Mouse (Mus musculus) hindbrain, embryonic 16.5 days (tissue): ENCODE data around the gene Phldb1. TPM values are rescaled to one million over a fixed set of nuclear protein-coding genes. Genes with fewer than 3 reads are reported as not detected.

Source experiments
- ATAC-seq: fragments of 200-750 bp; cut with Nextera tagmentation; 2 replicates; pipeline ENCODE4 v1.8.0; 2017; ENCODE audit warnings: moderate TSS enrichment, moderate library complexity
- H3K27ac ChIP-seq: fragments of 300-500 bp; sonication (generic); 2 replicates; pipeline ENCODE4 v1.5.1; 2014; ENCODE audit warnings: low read depth, mild to moderate bottlenecking, control low read depth, low read length, moderate library complexity
- H3K27me3 ChIP-seq: fragments of 300-500 bp; sonication (generic); replicated peaks from 2 replicates; pipeline ENCODE4 v1.6.1; 2014; ENCODE audit warnings: low read length; ENCODE audit not compliant: control insufficient read depth, insufficient read depth
- H3K36me3 ChIP-seq: fragments of 300-500 bp; sonication (generic); 2 replicates; pipeline ENCODE4 v1.6.1; 2014; ENCODE audit warnings: mild to moderate bottlenecking, low read length, moderate library complexity, mixed read lengths; ENCODE audit not compliant: control insufficient read depth, insufficient read depth
- H3K4me1 ChIP-seq: fragments of 300-500 bp; sonication (generic); 2 replicates; pipeline ENCODE4 v1.6.1; 2014; ENCODE audit warnings: low read depth, low read length; ENCODE audit not compliant: control insufficient read depth, insufficient read depth
- H3K4me2 ChIP-seq: fragments of 300-500 bp; sonication (generic); 2 replicates; pipeline ENCODE4 v1.6.1; 2014; ENCODE audit warnings: mild to moderate bottlenecking, low read length, control low read depth, moderate library complexity
- H3K4me3 ChIP-seq: fragments of 300-500 bp; sonication (generic); 2 replicates; pipeline ENCODE4 v1.5.1; 2014; ENCODE audit warnings: mild to moderate bottlenecking, low read length, control low read depth, moderate library complexity
- H3K9ac ChIP-seq: fragments of 300-500 bp; sonication (generic); 2 replicates; pipeline ENCODE4 v1.6.1; 2014; ENCODE audit warnings: low read depth, mild to moderate bottlenecking, control low read depth, low read length, moderate library complexity
- H3K9me3 ChIP-seq: fragments of 300-500 bp; sonication (generic); 2 replicates; pipeline ENCODE4 v1.6.1; 2014; ENCODE audit warnings: mild to moderate bottlenecking, low read length, moderate library complexity; ENCODE audit not compliant: control insufficient read depth
- whole genome bisulfite sequencing: fragments of 180-500 bp; shearing (Covaris S2); extraction: QIAGEN DNeasy Blood & Tissue Kit; methylation state at CpG from one replicate; pipeline ENCODE4 v1.1.7; 2014; 5-methylcytosine and 5-hydroxymethylcytosine counted together
- polyA plus RNA-seq: library from polyadenylated mRNA; unstranded; fragments of >200 nt; fragmentation: Nextera tagmentation; extraction: Ambion mirVana; gene quantifications from 2 replicates; pipeline ENCODE4 v1.2.1, GENCODE M21; 2015

The Phldb1 gene
- polyA plus RNA-seq, 1 experiment from 2014 or later: 37.4 TPM

DNA sequence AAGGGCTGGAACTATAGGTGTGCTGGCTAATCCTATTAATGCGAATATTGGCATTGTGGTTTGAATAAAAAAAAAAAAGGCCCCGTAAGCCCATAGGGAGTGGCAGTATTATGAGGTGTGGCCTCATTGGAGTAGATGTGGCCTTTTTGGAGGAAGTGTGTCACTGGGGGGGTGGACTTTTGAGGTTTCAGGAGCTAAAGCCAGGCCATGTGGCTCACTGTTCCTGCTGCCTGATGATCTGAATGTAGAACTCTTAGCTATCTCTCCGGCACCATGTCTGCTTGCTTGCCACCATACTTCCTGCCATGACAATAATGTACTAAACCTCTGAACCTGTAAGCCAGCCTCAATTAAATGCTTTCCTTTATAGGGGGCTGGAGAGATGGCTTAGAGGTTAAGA lies 12.3 kb upstream of the Phldb1 start:
- Histone ChIP-seq H3K9me3 (no peaks in the 10 kb centered on the region), H3K4me3 (no peak overlapping the region), H3K27ac (no peak overlapping the region), H3K9ac (no peak overlapping the region), H3K27me3 (no peaks in the 10 kb centered on the region), H3K36me3 (peaks cover 31% of the 10 kb centered on the region), H3K4me2 (no peak overlapping the region), H3K4me1 (no peaks in the 10 kb centered on the region)
- no peak for ATAC-seq
- WGBS: 95% methylated on average over 3 of the region's 3 CpGs

- H3K4me2 ChIP-seq: no peak overlapping the region
- H3K36me3 ChIP-seq: peaks cover 31% of the 10 kb centered on the region
- no peak for ATAC-seq
- H3K27ac ChIP-seq: no peak overlapping the region
- H3K4me1 ChIP-seq: no peaks in the 10 kb centered on the region
- no peaks in the 10 kb centered on the region for H3K9me3 ChIP-seq
- no peaks in the 10 kb centered on the region for H3K27me3 ChIP-seq
- 93% methylated on average over 3 of the region's 3 CpGs for WGBS
- H3K4me3 ChIP-seq: no peak overlapping the region
- H3K9ac ChIP-seq: no peak overlapping the region
These were observed 11.7 kb upstream of the Phldb1 start for GRCm38 (mm10) chr9:44746666-44747065.

DNA sequence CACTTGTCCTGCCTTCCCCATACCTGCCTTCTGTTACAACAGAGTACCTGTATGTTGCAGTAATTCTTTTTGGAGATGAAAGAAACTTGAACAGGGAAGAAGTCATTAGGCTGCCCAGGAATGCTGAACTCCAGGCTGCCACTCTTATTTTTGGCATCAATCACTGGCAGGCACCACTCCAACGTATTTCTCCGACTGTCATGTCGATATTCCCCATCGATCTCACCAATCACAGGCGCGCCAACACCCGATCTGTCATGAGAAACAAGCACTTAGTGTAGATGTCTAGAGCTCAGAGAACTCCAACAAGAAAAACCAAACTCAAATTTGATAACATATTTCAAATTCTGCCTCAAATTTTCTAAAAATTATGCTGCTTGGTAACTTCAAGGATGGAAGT lies 10.4 kb upstream of the Phldb1 start:
- H3K36me3 ChIP-seq: peaks cover 27% of the 10 kb centered on the region
- H3K27ac ChIP-seq: no peak overlapping the region
- H3K27me3 ChIP-seq: no peaks in the 10 kb centered on the region
- no peaks in the 10 kb centered on the region for H3K9me3 ChIP-seq
- no peak overlapping the region for H3K9ac ChIP-seq
- H3K4me3 ChIP-seq: no peak overlapping the region
- H3K4me1 ChIP-seq: no peaks in the 10 kb centered on the region
- no peak for ATAC-seq
- WGBS: 93% methylated on average over 7 of the region's 7 CpGs
- no peak overlapping the region for H3K4me2 ChIP-seq

DNA sequence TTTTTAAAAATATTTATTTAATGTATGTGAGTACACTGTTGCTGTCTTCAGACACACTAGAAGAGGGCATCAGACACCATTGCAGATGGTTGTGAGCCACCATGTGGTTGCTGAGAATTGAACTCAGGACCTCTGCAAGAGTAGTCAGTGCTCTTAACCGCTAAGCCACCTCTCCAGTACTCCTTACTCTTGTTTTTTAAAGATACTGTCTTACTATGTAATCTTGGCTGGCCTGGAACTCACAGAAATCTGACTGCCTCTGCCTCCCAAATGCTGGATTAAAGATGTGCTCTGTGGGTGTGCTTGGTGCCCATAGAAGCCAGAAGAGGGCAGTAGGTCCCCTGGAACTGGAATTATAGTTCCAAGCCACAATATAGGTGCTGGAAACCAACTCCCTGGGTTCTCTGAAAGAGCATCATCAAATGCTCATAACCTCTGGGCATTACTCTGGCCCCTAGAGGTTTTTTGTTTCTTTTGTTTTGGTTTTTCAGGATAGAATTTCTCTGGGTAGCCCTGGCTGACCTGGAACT lies 5.7 kb upstream of the Phldb1 start:
- H3K4me2 ChIP-seq: no peak overlapping the region
- ATAC-seq: no peak
- WGBS: 100% methylated on average over 1 of the region's 1 CpGs
- H3K27me3 ChIP-seq: no peaks in the 10 kb centered on the region
- no peaks in the 10 kb centered on the region for H3K9me3 ChIP-seq
- H3K4me3 ChIP-seq: no peak overlapping the region
- H3K9ac ChIP-seq: no peak overlapping the region
- H3K36me3 ChIP-seq: peaks cover 17% of the 10 kb centered on the region
- no peak overlapping the region for H3K27ac ChIP-seq
- no peaks in the 10 kb centered on the region for H3K4me1 ChIP-seq

DNA sequence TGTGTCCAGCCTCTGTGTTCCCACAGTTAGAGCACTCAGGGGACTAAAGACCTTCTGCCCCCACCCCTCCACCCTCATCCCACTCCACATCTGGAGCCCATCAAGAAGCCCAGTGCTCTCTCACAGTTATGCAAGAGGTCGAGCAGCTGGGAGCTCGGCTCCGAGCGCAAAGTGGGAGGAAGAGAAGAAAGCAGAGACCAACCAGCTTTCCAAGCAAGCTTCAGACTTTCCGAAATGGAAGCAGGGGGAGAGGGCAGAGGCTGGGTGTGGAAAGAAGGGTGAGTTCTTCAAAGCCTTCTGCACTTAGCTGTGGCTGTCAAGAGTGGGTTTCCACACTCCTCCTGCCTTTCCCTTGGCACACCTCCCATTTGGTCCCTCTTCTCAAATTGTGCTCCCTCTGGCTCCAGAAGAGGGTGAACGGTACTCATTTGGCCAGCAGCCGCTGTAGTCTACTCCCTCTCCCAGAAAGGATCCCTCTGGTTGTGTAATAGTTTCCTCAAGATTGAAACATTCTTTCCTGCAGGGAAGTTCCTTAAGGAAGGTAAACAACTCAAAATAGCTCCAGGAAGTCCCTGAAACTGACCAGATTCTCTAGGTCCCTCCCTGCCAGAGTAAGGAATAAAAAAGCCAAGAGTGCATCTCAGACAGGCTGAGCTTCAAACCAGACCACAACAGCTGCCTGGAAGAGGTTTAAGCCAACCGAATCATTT lies 2.4 kb upstream of the Phldb1 start:
- ATAC-seq: no peak
- 58% methylated on average over 8 of the region's 8 CpGs for WGBS
- Histone ChIP-seq H3K9ac (no peak overlapping the region), H3K36me3 (no peaks in the 10 kb centered on the region), H3K4me1 (peaks cover 15% of the 10 kb centered on the region), H3K4me2 (no peak overlapping the region), H3K27ac (peak overlapping the region; percentile 34; the same call in 1 of the 2 replicates), H3K9me3 (no peaks in the 10 kb centered on the region), H3K27me3 (peaks cover 8% of the 10 kb centered on the region; the same call in 1 of the 2 replicates), H3K4me3 (no peak overlapping the region)

- H3K9ac ChIP-seq: no peak overlapping the region
- no peaks in the 10 kb centered on the region for H3K36me3 ChIP-seq
- WGBS: 55% methylated on average over 2 of the region's 2 CpGs
- no peak overlapping the region for H3K4me2 ChIP-seq
- no peaks in the 10 kb centered on the region for H3K9me3 ChIP-seq
- ATAC-seq: no peak
- no peak overlapping the region for H3K27ac ChIP-seq
- peaks cover 8% of the 10 kb centered on the region; the same call in 1 of the 2 replicates for H3K27me3 ChIP-seq
- no peak overlapping the region for H3K4me3 ChIP-seq
- peaks cover 15% of the 10 kb centered on the region for H3K4me1 ChIP-seq
These were observed 1.3 kb upstream of the Phldb1 start for GRCm38 (mm10) chr9:44736301-44736700.

DNA sequence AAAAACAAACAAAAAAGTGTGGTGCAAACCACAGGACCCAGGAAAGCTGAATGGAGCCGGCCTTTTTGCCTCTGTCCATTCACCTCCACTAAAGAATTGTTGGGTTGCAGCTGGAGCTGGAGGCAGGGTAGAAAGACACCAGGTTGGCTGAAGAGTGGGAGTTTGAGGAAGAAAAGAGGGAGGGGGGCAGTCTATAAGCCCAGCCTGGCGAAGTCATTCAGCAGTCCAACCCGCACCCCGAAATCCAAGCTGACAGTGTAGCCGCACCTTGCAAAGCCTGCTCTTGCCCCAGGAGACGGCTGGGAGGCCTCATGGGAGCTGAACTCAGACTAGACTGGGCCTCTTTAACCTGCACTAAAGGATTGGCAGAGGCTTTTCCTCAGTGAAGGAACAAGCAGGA lies 888 bp upstream of the Phldb1 start:
- no peak overlapping the region for H3K27ac ChIP-seq
- H3K36me3 ChIP-seq: no peaks in the 10 kb centered on the region
- no peak overlapping the region for H3K4me2 ChIP-seq
- no peak overlapping the region for H3K9ac ChIP-seq
- ATAC-seq: no peak
- WGBS: 76% methylated on average over 6 of the region's 6 CpGs
- H3K4me1 ChIP-seq: peaks cover 15% of the 10 kb centered on the region
- H3K9me3 ChIP-seq: no peaks in the 10 kb centered on the region
- H3K4me3 ChIP-seq: no peak overlapping the region
- H3K27me3 ChIP-seq: peaks cover 8% of the 10 kb centered on the region; the same call in 1 of the 2 replicates

DNA sequence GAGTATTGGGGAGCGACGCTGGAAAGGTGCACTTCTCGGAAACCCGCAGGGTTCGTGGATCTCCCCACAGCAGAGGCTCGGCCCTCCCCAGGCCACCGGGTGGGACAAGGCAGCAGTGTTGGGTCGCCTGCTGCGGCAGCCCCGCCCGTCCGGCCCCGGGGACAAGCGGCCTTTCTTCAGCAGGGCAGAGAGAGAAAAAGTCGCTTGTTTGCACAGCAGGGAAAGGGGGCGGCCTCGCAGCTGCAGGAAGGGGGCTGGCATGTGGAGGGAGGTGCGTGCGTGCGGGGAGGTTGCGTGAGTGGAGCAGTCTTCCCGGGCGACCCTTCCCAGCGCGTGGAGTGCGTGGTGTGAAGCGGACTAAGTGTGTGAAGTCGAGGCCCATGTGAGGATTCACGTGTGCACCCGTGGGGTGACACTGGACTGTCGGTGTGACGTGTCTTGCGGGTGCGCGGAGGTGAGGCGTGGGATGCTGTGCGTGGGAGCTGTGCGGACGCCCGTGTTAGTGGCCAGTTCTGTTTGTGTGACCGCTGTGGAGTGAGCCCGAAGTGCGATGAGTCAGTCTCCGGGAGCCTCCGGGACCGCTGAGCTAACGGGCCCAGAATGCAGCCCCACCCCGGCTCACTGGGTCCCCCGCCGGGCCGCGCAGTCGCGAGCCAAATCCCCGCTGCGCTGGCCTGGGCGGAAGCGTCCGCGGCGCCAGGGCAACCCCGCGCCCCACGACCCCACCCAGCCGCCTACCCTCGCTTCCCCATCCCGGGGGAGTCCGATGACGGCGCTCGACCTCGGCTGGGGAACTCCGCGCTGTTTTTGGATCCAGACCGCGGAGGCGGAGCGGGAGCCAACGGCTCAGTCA lies 1.1 kb downstream of the Phldb1 start:
- Histone ChIP-seq H3K27ac (peak overlapping the region; percentile 71), H3K4me2 (peak overlapping the region; percentile 100), H3K27me3 (peaks cover 8% of the 10 kb centered on the region; the same call in 1 of the 2 replicates), H3K4me1 (peaks cover 15% of the 10 kb centered on the region), H3K36me3 (no peaks in the 10 kb centered on the region), H3K9me3 (no peaks in the 10 kb centered on the region), H3K4me3 (peak overlapping the region; percentile 69), H3K9ac (peak overlapping the region; percentile 80)
- ATAC-seq: peak; percentile 66
- under 1% methylated on average over 73 of the region's 79 CpGs for WGBS

GRCm38 (mm10) chr9:44732921-44733530 lies 2.0 kb downstream of the Phldb1 start:
- Histone ChIP-seq H3K4me1 (peaks cover 15% of the 10 kb centered on the region), H3K27ac (peak overlapping the region; percentile 71), H3K9me3 (no peaks in the 10 kb centered on the region), H3K36me3 (no peaks in the 10 kb centered on the region), H3K4me2 (peak overlapping the region; percentile 100), H3K9ac (peak overlapping the region; percentile 80), H3K4me3 (peak overlapping the region; percentile 69), H3K27me3 (peaks cover 8% of the 10 kb centered on the region; the same call in 1 of the 2 replicates)
- 58% methylated on average over 12 of the region's 12 CpGs for WGBS
- no peak for ATAC-seq
